Mouse (Mus musculus) bone marrow macrophage, adult 2 months (primary cell): Measurements from ENCODE around the gene Ccdc13. TPM values are rescaled to one million over a fixed set of nuclear protein-coding genes. Genes with fewer than 3 reads are reported as not detected.

Experiments used
- H3K27ac ChIP-seq: 2 replicates; pipeline ENCODE4 v1.5.1; 2012; ENCODE audit warnings: low read depth, low read length; ENCODE audit not compliant: insufficient read depth
- H3K4me1 ChIP-seq: 2 replicates; pipeline ENCODE4 v1.6.1; 2012; ENCODE audit warnings: low read length; ENCODE audit not compliant: control insufficient read depth, insufficient read depth
- H3K4me3 ChIP-seq: 2 replicates; pipeline ENCODE4 v1.5.1; 2012; ENCODE audit warnings: mild to moderate bottlenecking, low read length, moderate library complexity; ENCODE audit not compliant: insufficient read depth
- CTCF ChIP-seq: IDR thresholded peaks from 2 replicates; pipeline ENCODE4 v1.5.1; 2012; ENCODE audit warnings: low read depth, mild to moderate bottlenecking, low read length, moderate library complexity
- POLR2A ChIP-seq: IDR thresholded peaks from 2 replicates; pipeline ENCODE4 v1.6.1; 2012; ENCODE audit warnings: mild to moderate bottlenecking, low read depth, low read length, borderline replicate concordance
- polyA plus RNA-seq: library from polyadenylated mRNA; stranded (reverse); fragments of >200 nt; gene quantifications from 2 replicates; pipeline ENCODE4 v1.2.4, GENCODE M21; 2012; ENCODE audit not compliant: missing spikeins, insufficient read depth, insufficient read length

Gene Ccdc13
- polyA plus RNA-seq, 1 experiment = not detected

GRCm38 (mm10) chr9:121828314-121828713 lies 10.9 kb downstream of the Ccdc13 start:
- no peak overlapping the region for H3K27ac ChIP-seq
- H3K4me1 ChIP-seq = no peaks in the 10 kb centered on the region
- H3K4me3 ChIP-seq = no peak overlapping the region
- TF ChIP-seq CTCF (no peak), POLR2A (no peak)

DNA sequence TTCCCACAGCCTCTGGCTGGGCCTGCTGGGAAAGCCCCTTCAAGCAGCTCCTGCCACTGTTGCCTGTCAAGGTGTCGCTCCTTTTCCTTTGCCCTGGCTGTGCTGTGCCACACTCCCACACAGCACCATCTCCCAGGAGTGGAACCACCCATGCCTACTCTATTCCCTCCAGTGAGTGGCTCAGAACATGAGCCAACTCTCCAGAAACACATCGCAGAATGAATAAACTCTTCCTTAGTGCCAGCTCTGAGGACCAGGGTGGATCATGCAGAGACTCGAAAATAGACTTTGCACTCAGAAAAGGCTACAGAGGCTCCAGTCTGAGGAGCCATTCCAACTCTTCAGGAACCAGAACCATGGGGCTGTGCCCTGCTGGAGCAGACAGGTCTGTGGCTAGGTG lies 12.9 kb downstream of the Ccdc13 start:
- TF ChIP-seq CTCF (no peak), POLR2A (no peak)

DNA sequence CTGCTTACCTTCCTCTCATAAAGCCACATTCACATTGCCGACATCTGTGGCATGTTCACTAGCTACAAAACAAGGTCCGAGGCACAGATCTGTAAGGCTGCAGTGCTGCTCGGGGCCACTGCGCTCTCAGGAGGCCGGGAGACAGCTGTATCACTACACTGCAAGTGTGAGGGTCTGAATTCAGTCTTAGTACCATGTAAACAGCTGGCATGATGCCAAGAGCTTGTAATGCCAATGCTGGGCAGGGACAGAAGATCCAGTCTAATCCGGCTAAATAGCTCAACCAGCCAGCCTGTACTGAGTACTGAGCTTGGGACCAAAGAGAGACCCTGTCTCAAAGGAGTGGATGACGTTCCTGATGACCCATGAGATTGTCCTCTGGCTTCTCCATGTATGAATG lies 15.3 kb downstream of the Ccdc13 start:
- Histone ChIP-seq H3K4me1 (no peaks in the 10 kb centered on the region), H3K4me3 (no peak overlapping the region), H3K27ac (no peak overlapping the region)
- TF ChIP-seq POLR2A (no peak), CTCF (no peak)

More for the DNA sequence above, 12.9 kb downstream of the Ccdc13 start:
- Histone ChIP-seq H3K4me3 (no peak overlapping the region), H3K4me1 (no peaks in the 10 kb centered on the region), H3K27ac (no peak overlapping the region)

GRCm38 (mm10) chr9:121823051-121823450 lies 16.2 kb downstream of the Ccdc13 start:
- H3K4me1 ChIP-seq = no peaks in the 10 kb centered on the region
- TF ChIP-seq POLR2A (no peak), CTCF (no peak)
- H3K27ac ChIP-seq = no peak overlapping the region
- H3K4me3 ChIP-seq = no peak overlapping the region

DNA sequence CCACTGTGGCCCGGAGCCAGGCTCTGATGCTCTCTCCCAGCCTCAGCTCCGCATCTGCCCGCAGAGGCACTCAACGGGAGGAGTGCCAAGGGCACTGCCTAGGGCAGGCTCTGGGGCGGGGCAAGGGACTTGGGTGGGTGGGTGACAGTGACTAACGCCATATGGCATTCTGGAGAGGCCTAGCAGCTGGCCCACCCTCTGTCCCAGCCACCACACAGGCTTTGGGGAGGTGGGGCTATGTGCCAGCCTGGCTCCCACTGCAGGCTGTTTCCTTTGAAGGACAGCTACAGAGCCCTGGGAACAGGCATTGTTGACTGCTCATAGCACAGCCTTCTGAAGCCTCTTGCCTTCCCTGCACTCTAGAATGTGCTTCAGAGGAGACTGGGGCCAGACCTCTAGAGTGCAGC lies 16.7 kb downstream of the Ccdc13 start:
- Histone ChIP-seq H3K4me1 (no peaks in the 10 kb centered on the region), H3K4me3 (no peak overlapping the region), H3K27ac (no peak overlapping the region)
- TF ChIP-seq CTCF (no peak), POLR2A (no peak)

GRCm38 (mm10) chr9:121820765-121821164 lies 18.5 kb downstream of the Ccdc13 start:
- H3K4me3 ChIP-seq = no peak overlapping the region
- H3K4me1 ChIP-seq = no peaks in the 10 kb centered on the region
- no peak overlapping the region for H3K27ac ChIP-seq
- no peak for TF ChIP-seq CTCF
- no peak for TF ChIP-seq POLR2A

DNA sequence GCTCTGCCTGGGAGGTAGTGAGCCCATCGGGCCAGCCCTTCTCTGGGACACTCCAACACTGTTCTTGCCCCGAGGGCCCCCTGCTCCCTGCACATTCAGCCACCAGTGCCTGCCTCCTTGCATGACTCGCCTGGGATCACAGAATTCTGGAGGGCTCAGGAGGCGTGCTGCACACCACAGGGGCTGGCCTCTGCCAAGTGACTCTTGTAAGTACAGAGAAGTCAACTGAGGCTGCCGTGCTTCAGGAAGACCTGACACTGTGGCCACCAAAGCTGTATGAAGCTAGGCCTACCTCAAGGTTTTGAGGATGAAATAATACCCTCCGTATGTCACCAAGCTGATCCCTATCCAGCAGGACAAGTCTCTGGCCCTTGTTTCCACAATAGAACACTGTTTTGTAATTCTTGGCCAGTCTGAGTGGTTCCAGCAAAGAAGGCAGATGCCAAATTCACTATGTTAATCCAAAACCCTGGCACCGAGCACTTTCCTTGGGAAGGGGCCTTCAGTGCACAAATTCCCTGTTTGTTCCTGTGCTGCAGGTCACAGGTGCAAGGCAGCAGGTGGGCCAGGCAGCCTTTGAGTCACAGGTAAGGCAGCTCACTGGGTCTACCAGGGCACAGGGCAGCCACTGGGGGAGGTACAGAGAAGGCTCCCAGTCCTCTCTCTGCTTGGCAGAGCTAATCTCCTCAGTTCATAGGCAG lies 19.3 kb downstream of the Ccdc13 start:
- Histone ChIP-seq H3K27ac (no peak overlapping the region), H3K4me1 (no peaks in the 10 kb centered on the region), H3K4me3 (no peak overlapping the region)
- TF ChIP-seq POLR2A = no peak
- no peak for TF ChIP-seq CTCF

DNA sequence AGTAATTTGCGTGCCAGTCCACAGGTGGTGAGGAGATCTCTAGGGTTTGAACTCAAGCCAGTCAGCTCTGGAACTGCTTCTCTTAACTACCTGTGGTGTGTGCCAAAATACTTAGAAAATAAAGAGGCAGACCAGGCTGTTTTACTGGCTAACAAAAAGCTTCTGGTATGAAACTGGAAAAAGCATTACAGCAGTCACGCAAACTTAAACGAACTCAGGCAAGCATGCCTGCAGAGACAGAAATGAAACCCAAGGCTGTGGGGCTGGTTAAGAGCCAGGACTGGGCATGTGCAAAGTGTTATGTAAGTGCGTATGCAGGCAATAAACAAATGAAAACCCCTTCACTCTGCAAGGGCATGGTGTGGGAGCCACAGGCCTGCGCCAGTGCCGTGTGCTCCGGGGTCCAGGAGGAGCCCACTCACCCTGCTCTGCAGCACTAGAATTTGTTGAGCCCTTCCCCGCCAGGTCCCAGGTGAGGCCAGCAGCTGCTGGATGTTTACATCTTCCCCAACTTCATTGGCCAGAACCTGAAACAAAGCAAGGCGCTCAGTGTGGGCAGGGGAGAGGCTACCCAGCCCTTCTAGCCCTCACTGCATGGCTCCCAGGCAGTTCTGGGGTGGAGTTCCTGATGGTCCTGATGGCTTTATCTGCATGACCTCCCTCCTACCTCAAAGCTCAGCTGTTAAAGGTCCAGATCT lies 20.0 kb downstream of the Ccdc13 start:
- Histone ChIP-seq H3K4me3 (no peak overlapping the region), H3K4me1 (no peaks in the 10 kb centered on the region), H3K27ac (no peak overlapping the region)
- TF ChIP-seq POLR2A (no peak), CTCF (no peak)

DNA sequence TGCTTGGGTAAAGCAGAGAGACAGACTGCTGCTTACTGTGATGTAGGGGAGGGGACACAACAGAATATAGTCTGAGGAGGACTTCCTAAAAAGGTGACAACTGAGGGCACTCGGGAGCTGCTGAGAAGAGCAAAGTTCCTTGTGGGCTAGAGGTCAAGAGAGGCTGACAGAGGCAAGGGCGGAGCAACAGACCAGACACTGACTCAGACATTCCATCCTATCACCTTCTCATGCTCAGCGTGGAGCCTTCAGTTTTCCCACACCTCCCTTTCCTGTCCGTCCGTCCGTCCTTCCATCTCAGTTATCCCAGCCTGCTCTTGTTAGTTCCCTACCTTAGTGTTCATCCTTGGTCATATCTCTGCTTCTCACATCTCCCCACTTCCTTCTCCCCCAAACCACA lies 24.1 kb downstream of the Ccdc13 start:
- no peak overlapping the region for H3K27ac ChIP-seq
- no peak overlapping the region for H3K4me3 ChIP-seq
- no peak for TF ChIP-seq POLR2A
- TF ChIP-seq CTCF = no peak
- H3K4me1 ChIP-seq = no peaks in the 10 kb centered on the region

DNA sequence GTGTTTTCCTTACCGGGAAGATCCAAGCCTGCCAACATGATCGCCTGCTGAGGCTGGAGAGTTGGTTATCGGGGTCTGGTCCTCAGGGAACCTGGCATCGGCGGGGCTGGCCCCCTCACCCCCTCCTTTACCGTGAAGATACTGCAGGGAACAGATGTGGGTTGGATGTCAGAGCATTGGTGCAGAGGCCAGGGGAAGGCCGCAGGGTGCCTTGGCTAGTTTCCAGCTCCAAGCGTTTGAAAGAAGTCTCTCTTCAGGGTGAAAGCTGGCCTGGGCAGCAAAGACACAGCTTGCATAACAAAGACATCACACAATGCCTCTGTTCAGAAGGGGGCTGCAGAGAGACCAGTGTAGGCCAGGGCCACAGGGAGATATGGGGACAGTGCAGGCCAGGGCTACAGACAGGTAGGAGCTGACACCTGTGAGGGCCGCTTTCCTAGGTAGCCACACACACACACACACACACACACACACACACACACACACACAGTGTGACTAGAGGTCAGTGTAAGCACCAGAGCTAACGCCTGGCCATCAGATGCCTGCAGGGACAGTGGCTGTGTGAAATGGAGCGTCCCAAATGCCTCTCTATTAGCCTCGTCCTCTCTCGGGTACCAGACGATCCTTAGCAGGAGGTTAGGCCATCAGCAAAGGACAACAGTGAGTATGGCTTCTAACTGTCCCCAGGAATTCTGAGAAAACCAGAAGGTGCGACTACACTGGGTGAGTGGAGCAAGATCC lies 29.0 kb downstream of the Ccdc13 start:
- Histone ChIP-seq H3K4me3 (no peak overlapping the region), H3K27ac (no peak overlapping the region), H3K4me1 (no peaks in the 10 kb centered on the region)
- TF ChIP-seq POLR2A = no peak
- TF ChIP-seq CTCF = no peak
